Mouse (Mus musculus) CH12.LX (cell line): ENCODE measurements at regions not wholly inside any gene's neighbourhood (a gene's known extent, or its start where the extent isn't known, plus 50 kb on each side); places are given as distances from the start of the nearest gene placed in this dataset.
"Not testable (repeated sequence)": the region's sequence is repeated elsewhere in the genome, so short reads cannot be mapped to it uniquely, and the experiment has no call there.

ENCODE experiments used
- CTCF ChIP-seq, 2 experiments: IDR thresholded peaks in 1 of 2; conservative IDR thresholded peaks in 1 of 2; 2 replicates each; pipeline ENCODE4 v1.5.1; 2011 to 2012; ENCODE audit warnings: low read depth in 2 of 2, low read length in 2 of 2, improper control_type of control experiment in 1 of 2, inconsistent platforms in 1 of 2, mild to moderate bottlenecking in 1 of 2, moderate library complexity in 1 of 2
- EP300 ChIP-seq: IDR thresholded peaks from 2 replicates; pipeline ENCODE4 v1.6.1; 2011; ENCODE audit warnings: low read length, improper control_type of control experiment
- HCFC1 ChIP-seq: IDR thresholded peaks from 2 replicates; pipeline ENCODE4 v1.6.1; 2012; ENCODE audit warnings: low read depth, mild to moderate bottlenecking, inconsistent platforms, low read length, improper control_type of control experiment
- IRF4 ChIP-seq: IDR thresholded peaks from 2 replicates; pipeline ENCODE4 v1.6.1; 2014; ENCODE audit warnings: low read depth, mild to moderate bottlenecking, inconsistent platforms, low read length, improper control_type of control experiment
- MAFK ChIP-seq: IDR thresholded peaks from 2 replicates; pipeline ENCODE4 v1.6.1; 2011; ENCODE audit warnings: low read length, improper control_type of control experiment; ENCODE audit not compliant: insufficient replicate concordance
- MAX ChIP-seq: IDR thresholded peaks from 2 replicates; pipeline ENCODE4 v1.6.1; 2011; ENCODE audit warnings: low read length, improper control_type of control experiment
- MXI1 ChIP-seq: IDR thresholded peaks from 2 replicates; pipeline ENCODE4 v1.6.1; 2011; ENCODE audit warnings: mild to moderate bottlenecking, low read depth, low read length, improper control_type of control experiment
- PAX5 ChIP-seq: IDR thresholded peaks from 2 replicates; pipeline ENCODE4 v1.6.1; 2012; ENCODE audit warnings: low read length, inconsistent platforms, mixed read lengths
- POLR2A ChIP-seq: IDR thresholded peaks from 2 replicates; pipeline ENCODE4 v1.6.1; 2011; ENCODE audit warnings: low read depth, mild to moderate bottlenecking, improper control_type of control experiment, low read length
- POLR2AphosphoS2 ChIP-seq: IDR thresholded peaks from 2 replicates; pipeline ENCODE4 v1.6.1; 2011; ENCODE audit warnings: low read depth, low read length, improper control_type of control experiment
- RCOR1 ChIP-seq: conservative IDR thresholded peaks from 2 replicates; pipeline ENCODE4 v1.6.1; 2012; ENCODE audit warnings: low read depth, mild to moderate bottlenecking, inconsistent platforms, low read length, improper control_type of control experiment
- USF1 ChIP-seq: IDR thresholded peaks from 2 replicates; pipeline ENCODE4 v1.6.1; 2014; ENCODE audit warnings: low read depth, mild to moderate bottlenecking, inconsistent platforms, low read length, improper control_type of control experiment
- USF2 ChIP-seq: conservative IDR thresholded peaks from 2 replicates; pipeline ENCODE4 v1.6.1; 2011; ENCODE audit warnings: low read depth, low read length, improper control_type of control experiment

DNA sequence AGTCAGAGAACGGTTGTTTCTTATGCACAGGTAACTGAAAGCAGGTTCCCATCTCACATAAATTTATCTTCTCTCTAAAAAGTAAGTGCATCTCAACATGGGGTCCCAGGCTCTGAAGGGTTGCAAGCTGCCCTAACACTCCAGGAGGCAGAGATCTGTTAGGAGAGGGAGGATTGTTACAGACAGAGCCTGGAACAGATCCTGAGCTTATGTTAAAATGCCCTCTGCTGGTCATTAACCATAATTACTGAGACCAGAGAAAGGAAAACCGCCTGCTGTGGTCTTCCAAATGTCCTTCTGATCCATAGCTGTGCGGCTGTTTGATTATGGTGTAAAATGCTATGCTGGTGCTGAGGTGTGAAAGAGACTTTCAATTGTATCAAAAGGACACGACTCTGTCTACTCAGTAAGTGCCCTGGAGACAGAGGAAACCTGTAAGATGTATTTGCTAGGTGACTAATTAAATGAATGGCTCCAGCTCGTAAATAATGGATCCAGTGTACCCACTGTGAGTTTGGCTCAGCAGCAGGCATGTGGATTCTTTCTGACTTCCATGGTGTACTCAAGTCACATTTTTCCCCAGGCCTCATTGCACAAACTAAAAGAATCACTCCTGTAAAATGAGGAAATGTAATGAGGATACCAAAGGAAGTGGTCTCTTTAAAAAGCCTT is 131.9 kb downstream of the Gm8765 start:
- TF ChIP-seq EP300, POLR2A, PAX5, USF1, USF2, MXI1, IRF4, HCFC1, POLR2AphosphoS2, MAX, MAFK, RCOR1: not testable (repeated sequence)
- peak; percentile 12 to 48; a peak in 2 of 4 replicates for TF ChIP-seq CTCF (conservative IDR thresholded peaks at IDR 0.05 in 1 of 2, IDR thresholded peaks at IDR 0.05 in 1 of 2; ENCODE audit: low read depth in 2 of 2, low read length in 2 of 2)
